Mouse (Mus musculus) left cerebral cortex, postnatal 10 days (tissue): ENCODE measurements around the gene Lrrc20. TPM values are rescaled to one million over a fixed set of nuclear protein-coding genes. Genes with fewer than 3 reads are reported as not detected.
"Not testable (repeated sequence)": the region's sequence is repeated elsewhere in the genome, so short reads cannot be mapped to it uniquely, and the experiment has no call there.

ENCODE experiments used
- DNase-seq, 2 experiments: peaks; one replicate each; pipeline ENCODE4 v3.0.0; 2021 to 2022; ENCODE audit warnings: low spot score in 2 of 2, mixed read lengths in 1 of 2; ENCODE audit errors: extremely low spot score in 1 of 2
- intact Hi-C: fragments of 180-260 bp; cut with DNase I; formaldehyde crosslinking; loops from one replicate; pipeline ENCODE4 v1.15.1; 2025
- total RNA-seq, 2 experiments: library from RNA; stranded (reverse); gene quantifications; 2 replicates each; pipeline ENCODE4 v1.2.3; 2021

Lrrc20 gene
- 10 to 100 TPM; 13.2 to 15.0 TPM for total RNA-seq

DNA sequence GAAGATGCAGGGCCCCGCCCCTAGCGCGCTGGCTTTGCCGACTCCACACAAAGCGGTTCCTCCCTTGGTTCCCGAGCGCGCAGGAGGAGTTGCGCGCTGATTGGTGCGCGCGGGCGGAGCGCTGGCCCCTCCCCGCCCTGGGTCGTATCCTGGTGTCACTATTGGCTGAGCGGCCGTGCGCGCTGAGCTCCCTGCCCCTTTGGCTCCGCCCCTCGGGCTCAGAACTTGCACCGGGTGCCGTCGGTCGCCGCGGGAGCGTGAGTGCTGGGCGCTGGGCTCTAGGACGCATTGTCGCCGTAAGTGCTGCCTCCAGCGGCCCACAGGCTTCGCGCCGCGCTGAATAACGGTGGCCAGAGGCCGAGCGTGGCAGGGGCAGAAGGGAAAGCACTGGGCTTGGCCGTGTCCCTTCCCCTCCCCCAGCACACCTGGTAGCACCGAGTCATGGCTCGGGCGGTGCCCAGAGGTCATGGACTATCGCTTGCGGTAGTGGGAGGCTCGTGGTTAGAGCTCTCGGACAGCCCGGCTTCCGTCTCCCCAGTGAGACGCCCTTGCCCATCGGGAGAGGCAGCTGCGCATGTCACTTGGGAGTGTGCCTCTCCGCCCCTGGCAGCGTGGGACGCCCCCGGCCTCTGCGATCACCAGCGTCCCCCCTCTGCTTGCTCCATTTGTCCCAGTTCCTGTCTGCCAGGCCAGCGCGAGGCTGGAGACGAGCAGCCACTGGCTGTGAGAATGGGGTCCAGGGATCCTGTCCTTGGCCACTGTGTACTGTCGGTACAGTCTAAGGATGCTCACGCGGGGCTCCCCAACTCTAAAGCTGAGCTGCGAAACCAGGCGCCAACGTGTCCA lies at the start of gene Lrrc20:
Gene Lrrc20 (plus strand): TSS at position 208 of the 846 bp plus-strand sequence.
- DNase-seq = peak; percentile 90 to 96
- intact Hi-C loops = no loop called here

- peak in 1 of 2 experiments; percentile 58 for DNase-seq
- intact Hi-C loops = no loop called here
These were observed 49.3 kb upstream of the Lrrc20 start for GRCm38 (mm10) chr10:61426251-61426757.

DNA sequence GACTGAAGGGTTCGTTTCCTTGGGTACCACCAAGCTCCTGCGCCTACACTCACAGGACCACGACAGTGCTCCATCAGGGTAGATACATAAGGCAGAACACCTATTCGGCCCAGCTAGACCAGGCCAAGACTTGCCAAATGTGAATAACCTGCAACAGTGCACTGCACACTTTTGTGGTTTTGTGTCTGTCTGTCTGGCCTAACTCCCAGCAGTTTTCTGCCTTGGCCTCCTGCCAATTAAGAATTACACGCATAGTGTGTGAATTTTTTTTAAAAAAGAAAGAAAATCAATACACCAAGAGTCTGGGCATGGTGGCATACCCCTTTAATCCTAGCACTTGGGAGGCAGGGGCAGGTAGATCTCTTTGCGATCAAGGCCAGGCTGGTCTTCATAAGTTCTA lies 47.6 kb upstream of the Lrrc20 start:
- DNase-seq = no peak
- intact Hi-C loops = no loop called here

- intact Hi-C loops = no loop called here
- no peak for DNase-seq
These were observed 47.2 kb upstream of the Lrrc20 start for GRCm38 (mm10) chr10:61428416-61428815.

- intact Hi-C loops = no loop called here
- DNase-seq = no peak
These were observed 46.6 kb upstream of the Lrrc20 start for GRCm38 (mm10) chr10:61429043-61429442.

DNA sequence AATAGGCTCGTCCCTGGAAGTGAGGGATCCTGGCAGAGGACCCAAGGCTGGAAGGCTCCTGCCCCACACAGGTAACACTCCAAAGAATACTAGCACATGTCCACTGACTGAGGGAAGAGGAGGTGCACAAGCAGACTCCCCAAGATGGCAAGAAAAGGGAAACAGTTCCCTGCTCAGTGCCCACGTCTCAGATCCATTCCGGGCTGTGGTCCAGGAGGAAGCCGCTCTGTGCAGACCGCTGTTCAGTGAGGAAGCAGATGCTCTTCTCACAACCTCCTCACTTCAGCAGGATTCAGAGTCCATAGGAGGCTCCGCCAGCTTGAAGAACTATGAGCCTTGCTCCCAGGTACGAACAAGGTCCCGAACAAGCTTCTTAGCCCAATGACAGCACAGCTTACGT lies 44.2 kb upstream of the Lrrc20 start:
- peak; percentile 56 to 57 for DNase-seq

DNA sequence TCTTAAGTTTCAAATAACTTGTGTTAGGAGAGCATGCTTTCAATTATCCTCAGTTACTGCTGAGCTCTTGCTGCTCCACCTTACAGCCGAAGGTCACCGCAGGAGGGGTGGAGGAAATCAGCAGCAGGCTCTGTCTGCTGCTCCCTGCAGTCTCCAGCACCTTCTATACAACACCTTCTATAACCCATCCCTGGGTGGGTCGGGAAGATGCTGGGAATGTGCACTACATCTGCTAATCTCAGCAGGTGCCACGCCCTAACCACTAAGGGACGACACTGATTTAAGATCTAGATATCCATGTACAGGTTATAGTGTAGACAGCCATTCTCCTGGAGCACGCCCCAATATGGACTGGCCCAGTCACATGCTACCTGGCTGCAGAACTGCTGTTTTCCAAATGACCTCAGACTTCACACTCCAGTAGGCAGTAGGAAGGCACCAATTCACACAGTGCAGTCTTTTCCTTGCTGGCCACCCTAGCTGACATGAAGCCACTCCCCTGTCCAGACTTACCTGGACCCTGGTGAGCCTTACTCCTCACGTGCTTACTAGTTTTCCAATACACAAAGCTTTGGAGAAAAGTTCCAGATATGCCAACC lies 35.3 kb upstream of the Lrrc20 start:
- DNase-seq = no peak
- intact Hi-C loops = no loop called here

More for the DNA sequence above, 44.2 kb upstream of the Lrrc20 start:
- intact Hi-C loops = no loop called here

- DNase-seq = no peak
- intact Hi-C loops = no loop called here
These were observed 32.1 kb upstream of the Lrrc20 start for GRCm38 (mm10) chr10:61443456-61443855.

DNA sequence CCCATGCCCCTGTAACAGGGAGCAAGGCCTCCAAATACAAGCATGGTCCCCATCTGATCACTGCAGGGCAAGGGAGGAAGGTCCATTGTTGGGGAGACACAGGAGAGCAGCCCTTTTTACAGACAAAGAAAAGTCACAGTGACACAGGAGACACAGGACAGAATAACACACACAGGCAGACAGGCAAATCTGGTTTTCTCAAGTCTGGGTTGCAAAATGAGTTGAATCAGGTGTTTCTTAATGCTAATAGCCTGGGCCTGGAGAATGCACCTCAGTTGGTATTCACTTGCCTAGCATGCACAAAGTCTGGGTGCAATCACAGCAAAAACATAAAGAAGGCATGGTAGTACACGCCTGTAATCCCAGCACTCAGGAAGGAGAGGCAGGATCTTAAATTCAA lies 31.7 kb upstream of the Lrrc20 start:
- intact Hi-C loops = no loop called here

GRCm38 (mm10) chr10:61445016-61445415 lies 30.6 kb upstream of the Lrrc20 start:
- intact Hi-C loops = no loop called here
- DNase-seq = no peak

More for the DNA sequence above, 31.7 kb upstream of the Lrrc20 start:
- no peak for DNase-seq

DNA sequence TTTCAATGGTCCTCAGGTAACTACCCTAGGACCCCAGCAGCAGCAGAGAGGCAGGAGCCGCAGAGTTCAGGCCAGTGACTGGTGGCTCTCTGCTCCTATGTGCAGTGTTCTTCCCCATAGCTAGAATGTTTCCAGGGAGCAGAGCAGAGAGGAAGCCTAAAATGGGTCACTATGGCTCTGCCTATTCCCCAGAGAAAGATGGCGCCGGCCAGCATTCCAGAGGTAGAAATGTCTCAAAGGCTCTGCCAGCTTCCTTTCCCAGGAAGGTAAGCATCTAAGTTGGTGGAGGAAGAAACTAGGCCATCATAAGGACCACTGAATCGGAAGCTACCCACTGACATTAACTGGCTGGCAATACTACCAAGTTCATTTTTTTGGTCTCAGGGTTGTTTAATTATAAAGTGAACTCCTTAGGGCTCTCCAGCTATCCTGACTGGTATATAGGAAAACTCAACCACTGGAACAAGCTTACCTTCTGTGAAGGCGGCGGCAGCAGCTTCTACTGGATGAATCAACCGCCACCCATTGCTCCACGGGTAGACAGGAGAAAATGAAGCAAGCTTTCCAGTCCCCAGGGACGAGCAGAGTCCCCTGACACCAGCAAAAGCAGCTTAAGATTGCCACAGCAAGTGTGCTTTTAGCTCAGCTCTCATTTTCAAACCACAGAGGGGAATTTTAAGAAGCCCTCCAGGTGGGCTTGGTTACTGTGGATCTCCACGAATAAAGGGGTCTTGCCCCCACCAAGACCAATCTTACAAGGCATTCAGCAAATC lies 27.8 kb upstream of the Lrrc20 start:
- no peak for DNase-seq
- intact Hi-C loops = no loop called here

GRCm38 (mm10) chr10:61448834-61449233 lies 26.8 kb upstream of the Lrrc20 start:
- DNase-seq = no peak
- intact Hi-C loops = no loop called here

GRCm38 (mm10) chr10:61451463-61451930 lies 24.1 kb upstream of the Lrrc20 start:
- no peak for DNase-seq
- intact Hi-C loops = no loop called here

DNA sequence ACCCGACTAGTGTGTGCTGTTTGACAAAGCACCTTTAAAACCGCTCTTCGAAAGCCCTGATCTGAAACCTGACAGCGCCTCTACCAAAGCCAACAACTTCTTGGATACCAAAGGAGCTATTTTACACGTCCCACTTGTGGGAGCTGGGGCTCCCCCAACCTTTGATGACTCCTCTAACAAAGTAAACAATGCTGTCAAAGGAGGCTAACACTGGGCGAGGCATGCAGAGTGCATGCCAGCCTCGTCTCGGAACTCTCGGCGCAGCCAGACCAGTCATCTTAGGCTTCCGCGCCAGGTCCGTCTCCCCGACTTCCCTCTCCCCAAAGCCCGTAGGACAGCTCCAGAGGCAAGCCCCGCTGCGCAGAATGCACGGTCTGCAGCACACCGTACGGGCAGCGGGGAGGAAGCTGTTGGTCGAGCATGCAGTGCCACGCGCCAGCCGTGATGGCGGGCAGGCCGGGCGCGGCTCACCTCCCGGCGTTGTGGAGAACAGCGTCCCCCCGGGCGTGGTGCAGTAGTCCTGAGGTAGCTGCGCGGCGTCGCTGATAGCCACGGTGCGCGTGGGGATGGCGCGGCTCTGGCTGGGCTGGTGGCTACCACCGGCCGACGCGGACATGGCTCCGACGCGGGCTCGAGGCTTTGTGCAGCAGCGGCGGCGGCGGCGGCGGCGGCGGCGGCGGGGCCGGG lies 23.5 kb upstream of the Lrrc20 start:
- peak; percentile 40 to 69 for DNase-seq
- intact Hi-C loops = no loop called here

GRCm38 (mm10) chr10:61452645-61453044 lies 23.0 kb upstream of the Lrrc20 start, which contains the start of gene Eif4ebp2:
Eif4ebp2 (minus strand) TSS chr10:61452661.
- DNase-seq = peak; percentile 98

DNA sequence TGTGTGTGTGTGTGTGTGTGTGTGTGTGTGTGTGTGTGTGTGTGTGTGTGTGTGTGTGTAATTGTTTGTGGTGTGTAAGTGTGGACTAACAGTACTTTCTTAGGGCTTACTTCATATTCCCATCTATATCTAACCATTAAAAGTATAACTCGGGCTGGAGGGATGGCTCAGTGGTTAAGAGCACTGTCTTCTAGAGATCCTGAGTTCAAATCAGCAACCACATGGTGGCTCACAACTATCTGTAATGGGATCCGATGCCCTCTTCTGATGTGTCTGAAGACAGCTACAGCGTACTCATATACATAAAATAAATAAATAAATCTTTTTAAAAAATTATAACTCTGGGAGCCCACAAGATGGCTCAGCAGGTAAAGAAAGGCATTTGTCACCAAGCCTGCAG lies 22.4 kb upstream of the Lrrc20 start:
- intact Hi-C loops = not testable (repeated sequence)

More at GRCm38 (mm10) chr10:61452645-61453044, 23.0 kb upstream of the Lrrc20 start, which contains the start of gene Eif4ebp2:
- intact Hi-C loops = no loop called here

GRCm38 (mm10) chr10:61457182-61457581 lies 18.4 kb upstream of the Lrrc20 start:
- intact Hi-C loops = no loop called here
- no peak for DNase-seq

More for the DNA sequence above, 22.4 kb upstream of the Lrrc20 start:
- DNase-seq = not testable (repeated sequence)

DNA sequence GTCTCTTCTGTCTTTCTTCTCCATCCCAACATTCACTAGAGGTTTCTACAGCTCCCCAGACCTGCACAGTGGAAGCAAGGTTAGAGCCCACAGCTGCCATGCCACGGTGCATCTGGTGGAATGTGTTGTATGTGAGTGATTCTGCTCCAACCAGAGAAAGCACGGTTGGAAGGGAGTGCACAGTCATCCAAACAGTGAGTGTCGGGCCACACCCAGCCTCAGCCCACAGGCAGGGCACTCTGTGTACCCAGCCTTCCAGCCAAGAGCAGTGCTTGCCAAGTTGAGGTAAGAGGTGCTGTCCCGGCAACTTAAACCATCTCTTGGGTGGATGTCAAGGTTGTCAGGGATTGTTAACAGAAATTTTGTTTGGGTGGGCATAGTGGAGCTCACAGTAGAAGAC lies 10.6 kb upstream of the Lrrc20 start:
- intact Hi-C loops = no loop called here
- no peak for DNase-seq
